Mouse (Mus musculus) megakaryocyte, embryonic 14.5 days (primary cell): Measurements from ENCODE around the gene Slc25a13.

ENCODE experiments used
- FLI1 ChIP-seq: IDR thresholded peaks from 2 replicates; pipeline ENCODE4 v1.6.1; 2012; ENCODE audit warnings: low read length, inconsistent platforms, mixed read lengths
- GATA1 ChIP-seq: IDR thresholded peaks from 3 replicates; pipeline ENCODE4 v1.6.1; 2012; ENCODE audit warnings: mixed read lengths, low read length, inconsistent platforms, borderline replicate concordance

GRCm38 (mm10) chr6:6107419-6107966, 109.5 kb downstream of the Slc25a13 start:
- TF ChIP-seq GATA1 (no peak), FLI1 (no peak)
